Mouse (Mus musculus) cerebellum, adult 11-12 months (tissue): Measurements from ENCODE around the gene Zfp872.
"Not testable (repeated sequence)": the region's sequence is repeated elsewhere in the genome, so short reads cannot be mapped to it uniquely, and the experiment has no call there.

Experiments
- DNase-seq: peaks from one replicate; pipeline ENCODE4 v3.0.0; 2022

Gene Zfp872

DNA sequence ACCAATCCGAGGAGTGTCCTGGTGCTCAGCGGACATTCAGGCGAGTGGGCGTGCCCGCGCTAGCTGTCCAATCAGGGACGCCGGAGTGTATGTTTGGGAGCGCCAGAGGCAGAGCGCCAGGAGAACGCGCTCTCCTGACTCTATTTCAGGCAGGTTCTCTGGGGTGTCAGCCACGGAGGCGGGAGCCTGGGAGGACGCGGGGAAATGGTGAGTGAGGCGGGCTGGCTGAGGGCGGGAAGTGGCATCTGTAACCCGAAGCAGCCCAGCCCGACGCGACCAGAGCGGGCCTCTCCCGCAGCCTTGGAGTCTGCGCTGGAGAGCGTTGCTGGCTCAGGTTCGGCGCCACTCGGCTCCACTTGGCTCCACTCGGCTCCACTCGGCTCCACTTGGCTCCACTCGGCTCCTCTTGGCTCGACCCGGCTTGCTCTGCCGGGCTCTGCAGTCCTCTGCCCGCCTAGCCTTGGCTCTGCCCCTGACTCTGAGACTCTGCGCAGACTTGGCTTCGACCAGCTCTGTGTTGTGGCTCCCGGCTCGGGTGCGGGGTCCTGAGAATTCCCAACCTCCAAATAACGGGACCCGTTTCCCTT lies at the start of gene Zfp872:
Gene Zfp872 (plus strand): TSS at position 66 of the 587 bp plus-strand sequence.
- peak; percentile 83 for DNase-seq

DNA sequence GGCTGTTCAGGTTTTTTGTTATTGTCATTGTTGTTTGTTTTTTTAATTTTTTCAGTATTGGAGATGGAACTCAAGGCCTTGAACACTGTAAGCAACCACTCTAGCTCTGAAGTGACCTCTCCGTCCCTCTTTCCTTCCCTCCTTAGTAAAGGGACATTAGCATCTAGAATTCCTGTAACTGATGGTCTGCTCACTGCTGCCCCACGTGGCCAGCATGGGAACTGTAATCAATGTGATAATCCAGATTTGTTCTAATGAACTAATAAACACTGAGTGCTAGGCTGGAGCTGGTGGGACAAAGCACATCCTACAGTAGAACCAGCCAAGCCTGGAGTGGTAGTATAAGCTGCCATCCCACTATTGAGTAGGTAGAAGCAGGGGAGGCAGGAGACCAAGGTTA lies 49.4 kb upstream of the Zfp872 start:
- DNase-seq: no peak

DNA sequence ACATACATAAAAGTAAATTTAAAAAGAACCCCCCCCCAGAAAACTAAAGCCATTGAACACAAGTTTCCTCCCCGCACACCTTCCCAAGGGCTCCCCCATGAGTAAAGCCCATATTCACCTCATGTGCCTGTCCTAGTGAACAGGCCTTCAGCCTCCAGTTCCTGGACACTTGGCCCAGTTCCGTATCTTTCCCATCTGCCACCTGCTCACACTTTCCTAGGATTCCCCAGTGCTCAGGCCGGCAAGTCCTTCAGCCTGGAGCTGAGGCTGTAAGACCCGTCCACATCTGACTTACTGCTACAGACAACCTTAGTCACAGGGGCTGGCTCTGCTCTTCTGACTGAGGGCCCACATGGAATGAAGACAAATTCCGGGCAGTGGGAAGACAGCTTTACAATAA lies 48.1 kb upstream of the Zfp872 start:
- peak; percentile 75 for DNase-seq

DNA sequence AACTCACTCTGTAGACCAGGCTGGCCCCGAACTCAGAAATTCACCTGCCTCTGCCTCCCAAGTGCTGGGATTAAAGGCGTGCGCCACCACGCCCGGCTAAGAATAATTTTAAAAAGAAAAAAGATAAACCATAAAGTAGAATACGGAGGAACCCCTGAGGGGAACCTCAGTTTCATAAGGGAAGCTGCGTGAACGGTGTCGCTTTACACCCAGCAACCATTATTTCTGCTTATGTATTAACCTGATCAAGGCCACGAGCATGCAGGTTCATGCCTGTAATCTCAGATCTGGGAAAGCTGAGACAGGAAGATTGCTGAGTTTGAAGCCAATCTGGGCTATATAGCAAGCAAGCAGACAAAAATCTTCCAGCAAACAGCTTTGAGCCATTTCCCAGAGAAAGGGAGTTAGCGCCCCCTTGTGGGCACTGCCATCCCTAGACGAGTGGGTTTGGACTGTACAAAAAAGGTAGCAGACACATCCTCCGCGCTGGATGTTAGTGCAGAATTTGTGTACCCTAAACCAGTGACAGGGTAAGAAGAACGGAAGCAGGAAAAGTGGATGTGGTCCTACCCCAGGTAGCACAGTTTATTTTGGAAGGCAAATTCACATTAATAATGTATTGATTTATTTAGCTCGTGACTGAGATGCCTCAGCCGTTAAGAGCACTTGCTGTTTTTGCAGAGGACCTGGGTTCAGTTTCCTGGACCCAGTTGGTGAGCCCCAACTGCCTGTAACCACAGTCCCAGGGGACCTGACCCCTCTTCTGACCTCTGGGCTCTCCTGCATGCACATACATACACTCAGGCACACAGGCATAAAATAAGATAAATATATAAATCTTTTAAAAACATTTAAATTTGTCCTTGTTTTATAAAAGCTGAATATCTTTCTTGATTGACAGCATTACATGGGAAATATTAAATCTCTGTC lies 44.5 kb upstream of the Zfp872 start:
- peak; percentile 78 for DNase-seq

DNA sequence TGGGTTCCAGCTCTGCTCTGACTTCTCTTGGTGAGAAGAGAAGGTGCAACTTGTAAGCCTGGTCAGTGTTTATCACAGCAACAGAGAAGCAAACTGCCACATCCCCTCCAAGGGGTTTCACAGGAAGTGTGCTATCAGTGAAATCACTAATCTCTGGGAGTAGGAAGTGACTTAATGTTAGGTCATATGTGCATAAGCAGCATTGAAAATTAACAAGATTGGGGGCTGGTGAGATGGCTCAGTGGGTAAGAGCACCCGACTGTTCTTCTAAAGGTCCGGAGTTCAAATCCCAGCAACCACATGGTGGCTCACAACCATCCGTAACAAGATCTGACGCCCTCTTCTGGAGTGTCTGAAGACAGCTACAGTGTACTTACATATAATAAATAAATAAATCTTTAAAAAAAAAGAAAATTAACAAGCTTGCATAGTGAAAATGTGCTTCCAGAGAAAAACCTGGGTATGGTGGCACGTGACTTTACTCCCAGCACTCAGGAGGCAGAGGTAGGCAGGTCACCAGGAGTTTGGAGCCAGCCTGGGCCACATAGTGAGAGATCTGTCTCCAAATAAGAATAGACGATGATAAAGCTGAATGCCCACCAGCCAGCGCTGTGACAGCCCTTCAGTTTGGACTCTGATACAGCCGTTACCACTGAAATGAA lies 43.5 kb upstream of the Zfp872 start:
- DNase-seq: no peak

DNA sequence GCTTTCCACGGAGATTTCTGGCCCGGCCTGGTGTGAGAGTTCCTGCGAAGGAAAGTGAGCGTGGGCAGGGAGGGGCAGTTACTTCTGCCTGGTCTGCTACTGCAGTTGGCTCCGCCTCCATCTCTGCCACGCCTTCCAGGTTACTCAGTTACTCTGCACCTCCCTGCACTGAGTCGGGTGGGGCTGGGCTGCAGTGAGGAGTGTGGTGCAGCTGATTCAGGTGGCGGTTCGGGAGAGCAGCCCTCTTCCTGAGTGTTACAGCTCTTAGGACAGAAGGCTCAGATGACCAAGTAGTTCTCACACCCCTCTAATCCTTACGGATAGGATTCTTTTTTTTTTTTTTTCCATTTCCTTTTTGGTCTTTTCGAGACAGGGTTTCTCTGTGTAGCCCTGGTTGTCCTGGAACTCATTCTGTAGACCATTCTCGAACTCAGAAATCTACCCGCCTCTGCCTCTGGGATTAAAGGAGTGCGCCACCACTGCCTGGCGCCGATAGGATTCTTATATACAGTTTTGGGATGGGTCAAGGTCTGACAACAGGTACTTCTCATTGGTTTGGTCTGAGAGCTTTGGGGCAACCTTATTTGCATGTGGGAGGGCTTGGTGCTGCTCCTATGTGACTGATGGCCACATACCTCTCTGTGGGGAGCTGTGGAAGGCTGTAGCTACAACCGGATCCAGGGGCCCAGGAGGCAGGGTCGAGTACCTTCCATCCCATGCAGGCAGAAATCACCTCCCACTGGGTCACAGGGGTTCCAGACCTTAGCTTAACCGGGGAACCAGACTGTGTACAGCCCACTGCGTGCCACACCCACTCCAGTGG lies 38.3 kb upstream of the Zfp872 start:
- no peak for DNase-seq

DNA sequence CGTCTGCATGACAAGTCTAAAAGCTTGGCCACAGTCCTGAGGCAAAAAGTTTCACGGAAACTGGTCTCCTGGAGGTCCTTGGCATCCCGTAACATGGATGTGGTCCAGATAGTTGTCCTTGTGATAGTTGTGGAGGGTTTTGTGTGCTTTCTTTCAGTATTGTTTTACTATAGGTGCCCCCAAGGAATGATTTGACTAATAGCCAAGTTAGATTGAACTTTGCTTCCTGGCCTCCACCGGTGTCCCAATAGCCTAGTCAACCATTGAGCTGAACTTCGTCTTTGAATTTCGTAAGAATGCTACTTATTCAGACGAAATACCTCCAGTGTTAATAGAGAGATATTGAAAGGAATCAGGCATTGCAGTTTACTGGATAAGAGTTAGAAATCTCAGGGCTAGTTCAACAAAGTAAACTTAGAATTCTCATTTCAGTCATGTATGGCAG lies 37.6 kb upstream of the Zfp872 start:
- DNase-seq: not testable (repeated sequence)

DNA sequence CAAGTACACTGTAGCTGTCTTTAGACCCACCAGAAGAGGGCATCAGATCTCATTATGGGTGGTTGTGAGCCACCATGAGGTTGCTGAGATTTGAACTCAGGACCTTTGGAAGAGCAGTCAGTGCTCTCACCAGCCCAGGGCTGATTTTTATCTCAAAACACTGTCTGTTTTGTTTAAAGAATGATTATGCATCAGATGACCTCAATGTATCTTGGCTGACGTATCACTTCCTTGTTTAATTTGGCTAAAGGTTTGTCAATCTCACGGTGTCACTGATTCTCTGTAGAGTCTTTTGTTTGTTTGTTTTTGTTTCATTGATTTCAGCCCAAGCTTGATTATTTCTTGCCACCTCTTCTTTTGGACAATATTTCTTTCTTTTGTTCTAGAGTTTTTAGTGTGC lies 36.9 kb upstream of the Zfp872 start:
- DNase-seq: no peak

DNA sequence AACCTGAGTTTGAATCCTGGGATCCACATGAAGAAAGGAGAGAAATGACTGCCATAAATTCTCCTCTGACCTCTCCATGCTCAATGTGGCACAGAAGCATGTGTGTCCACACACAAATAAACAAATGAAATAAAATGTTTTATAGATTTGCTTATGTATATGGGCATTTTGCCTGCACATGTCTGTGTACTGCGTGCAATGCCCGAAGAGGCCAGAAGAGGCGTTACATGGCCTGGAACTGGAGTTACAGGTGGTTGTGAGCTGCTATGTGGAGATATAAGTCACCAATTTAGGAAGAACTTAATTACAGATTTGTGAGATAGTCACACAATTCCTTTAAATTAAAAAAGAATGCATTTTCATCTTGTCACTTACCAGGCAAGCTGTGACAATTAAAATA lies 34.1 kb upstream of the Zfp872 start:
- no peak for DNase-seq

DNA sequence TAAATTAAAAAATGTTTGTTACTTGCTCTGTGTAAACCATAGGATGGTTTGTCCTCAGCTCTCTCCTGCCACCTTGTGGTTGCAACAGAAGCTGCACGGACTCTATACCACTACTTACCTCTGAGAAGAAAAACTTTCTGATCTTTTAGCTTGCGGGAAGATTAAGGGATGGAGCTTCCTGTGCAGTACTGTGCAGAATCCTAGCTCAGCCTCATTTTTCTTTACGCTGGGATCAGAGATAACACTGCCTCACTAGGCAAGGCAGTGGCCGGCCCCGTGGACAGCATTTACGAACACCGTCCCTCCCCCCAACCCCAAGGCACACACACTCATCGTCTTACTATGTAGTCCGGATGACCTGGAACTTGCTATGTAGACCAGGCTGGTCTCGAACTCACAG lies 32.3 kb upstream of the Zfp872 start:
- peak; percentile 57 for DNase-seq

DNA sequence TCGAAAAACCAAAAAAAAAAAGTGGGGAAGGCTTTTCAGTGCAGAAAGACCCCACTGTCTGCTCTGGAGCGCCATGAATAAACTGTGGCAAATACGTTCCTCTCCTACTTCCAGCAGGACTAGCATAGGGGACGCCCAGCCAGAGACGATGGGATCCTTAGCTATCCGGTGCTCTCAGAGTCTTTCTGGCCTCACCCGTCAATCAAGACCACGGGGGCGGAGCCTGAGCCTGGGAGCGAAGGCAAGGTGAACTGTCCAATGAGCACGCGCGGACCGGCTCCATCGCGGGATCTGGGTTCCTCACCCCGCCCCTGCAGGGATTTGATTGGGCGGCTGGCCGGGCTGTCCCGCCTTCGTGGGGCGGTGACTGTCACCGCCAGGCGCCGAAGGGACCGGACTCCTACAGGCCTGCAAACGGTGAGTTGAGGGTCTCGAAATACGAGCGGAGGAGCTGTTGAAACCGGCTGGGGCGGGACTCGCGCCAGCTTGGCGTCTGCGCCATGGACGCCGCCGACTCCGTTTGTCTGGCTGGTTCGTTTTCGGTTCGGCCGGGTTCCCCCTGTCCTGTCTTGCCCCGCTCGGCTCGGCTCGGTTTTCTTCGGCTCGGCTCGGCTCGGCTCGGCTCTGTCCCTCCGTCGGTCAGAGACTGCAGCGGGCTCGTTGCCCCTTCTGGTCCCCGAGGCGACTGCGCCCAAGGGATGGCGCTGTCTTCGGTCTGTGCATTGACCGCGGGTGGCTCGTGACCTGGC lies 31.2 kb upstream of the Zfp872 start, which contains the start of gene Pigyl:
Gene Pigyl (plus strand): TSS at position 350 of the 749 bp plus-strand sequence.
- DNase-seq: peak; percentile 98

DNA sequence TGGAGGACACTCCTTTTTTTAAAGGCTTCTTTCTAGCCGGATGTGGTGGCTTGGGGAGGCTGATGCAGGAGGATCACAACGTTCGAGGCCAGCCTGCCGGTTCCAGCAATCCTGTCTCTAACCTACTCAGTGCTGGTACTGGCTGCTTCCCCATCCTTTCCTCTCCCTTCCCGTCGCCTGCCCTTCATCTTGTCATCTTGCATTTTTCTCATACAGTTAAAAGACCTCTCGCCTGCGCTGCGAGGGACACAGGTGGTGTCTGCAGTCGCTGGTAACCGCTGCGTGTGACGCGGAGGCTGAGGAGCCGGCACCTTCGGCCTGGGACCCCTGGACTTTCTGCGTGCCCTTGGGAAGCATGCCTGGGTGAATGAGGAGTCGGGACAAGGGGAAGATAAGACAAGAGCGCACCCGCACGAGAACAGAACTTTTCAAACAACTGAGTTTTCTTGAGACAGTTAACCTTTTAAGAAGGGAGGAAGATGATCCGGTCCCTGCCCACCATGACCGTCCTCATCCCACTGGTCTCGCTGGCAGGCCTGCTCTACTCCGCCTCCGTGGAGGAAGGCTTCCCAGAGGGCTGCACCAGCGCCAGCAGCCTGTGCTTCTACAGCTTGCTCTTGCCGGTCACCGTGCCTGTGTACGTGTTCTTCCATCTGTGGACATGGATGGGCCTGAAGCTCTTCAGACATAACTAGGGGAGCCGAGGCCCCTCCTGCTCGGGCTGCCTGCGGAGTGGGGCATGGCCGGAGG lies 30.2 kb upstream of the Zfp872 start:
- DNase-seq: peak; percentile 58

DNA sequence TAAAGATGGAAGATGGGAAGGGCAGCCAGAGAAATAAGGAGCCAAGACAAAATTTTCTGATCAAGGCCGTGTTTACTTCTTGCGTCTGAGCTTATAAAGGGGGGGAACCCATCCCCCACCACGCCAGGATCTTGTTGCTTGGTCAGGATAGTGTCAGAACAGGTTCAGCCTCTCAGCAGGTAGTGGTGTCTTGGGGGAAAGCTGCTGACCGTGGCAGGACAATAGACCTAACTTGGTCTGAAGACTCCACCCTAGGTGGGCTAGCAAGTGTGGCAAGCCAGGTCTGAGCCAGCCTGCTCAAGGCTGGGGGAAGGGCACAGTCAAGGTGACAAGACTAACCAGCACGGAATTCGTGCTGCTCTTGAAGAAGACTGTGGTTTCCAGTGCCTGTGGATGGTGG lies 26.6 kb upstream of the Zfp872 start:
- DNase-seq: no peak

DNA sequence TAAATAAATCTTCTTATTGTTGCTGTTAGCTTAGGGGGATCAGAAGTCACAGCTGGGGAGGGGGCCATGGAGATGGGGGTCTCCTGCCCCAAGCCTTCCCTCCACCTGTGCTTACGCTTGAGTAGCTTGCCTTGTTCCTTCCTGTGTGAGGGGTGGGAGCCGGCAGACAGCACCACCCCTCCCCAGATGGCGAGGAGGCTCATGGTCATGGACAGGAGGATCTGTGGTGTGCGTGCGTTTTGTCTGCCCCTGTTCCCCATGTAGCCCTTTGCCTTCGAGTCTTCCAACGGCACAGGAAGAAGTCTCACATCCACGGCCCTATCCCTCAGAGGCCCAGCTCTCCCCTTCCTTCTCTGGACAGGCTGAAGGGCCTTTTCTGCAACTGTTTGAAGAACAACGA lies 25.6 kb upstream of the Zfp872 start:
- DNase-seq: no peak

DNA sequence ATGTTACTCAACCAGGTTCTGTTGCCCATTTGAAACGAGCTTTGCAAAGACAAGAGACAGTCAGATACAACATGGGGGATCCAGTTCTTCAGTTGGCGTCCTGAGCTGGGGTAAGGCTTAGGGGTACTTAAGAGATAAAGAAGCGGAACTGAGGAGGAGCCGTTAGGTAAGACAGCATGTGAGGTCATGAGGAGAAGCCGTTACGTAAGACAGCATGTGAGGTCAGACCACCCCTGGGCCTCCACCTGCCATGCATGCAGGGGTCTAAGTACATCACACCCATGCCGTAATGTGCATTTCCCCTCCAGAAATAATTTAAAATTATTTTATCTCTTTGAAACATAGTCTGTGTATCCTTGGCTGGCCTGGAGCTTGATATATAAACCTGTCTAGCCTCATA lies 25.0 kb upstream of the Zfp872 start:
- no peak for DNase-seq

DNA sequence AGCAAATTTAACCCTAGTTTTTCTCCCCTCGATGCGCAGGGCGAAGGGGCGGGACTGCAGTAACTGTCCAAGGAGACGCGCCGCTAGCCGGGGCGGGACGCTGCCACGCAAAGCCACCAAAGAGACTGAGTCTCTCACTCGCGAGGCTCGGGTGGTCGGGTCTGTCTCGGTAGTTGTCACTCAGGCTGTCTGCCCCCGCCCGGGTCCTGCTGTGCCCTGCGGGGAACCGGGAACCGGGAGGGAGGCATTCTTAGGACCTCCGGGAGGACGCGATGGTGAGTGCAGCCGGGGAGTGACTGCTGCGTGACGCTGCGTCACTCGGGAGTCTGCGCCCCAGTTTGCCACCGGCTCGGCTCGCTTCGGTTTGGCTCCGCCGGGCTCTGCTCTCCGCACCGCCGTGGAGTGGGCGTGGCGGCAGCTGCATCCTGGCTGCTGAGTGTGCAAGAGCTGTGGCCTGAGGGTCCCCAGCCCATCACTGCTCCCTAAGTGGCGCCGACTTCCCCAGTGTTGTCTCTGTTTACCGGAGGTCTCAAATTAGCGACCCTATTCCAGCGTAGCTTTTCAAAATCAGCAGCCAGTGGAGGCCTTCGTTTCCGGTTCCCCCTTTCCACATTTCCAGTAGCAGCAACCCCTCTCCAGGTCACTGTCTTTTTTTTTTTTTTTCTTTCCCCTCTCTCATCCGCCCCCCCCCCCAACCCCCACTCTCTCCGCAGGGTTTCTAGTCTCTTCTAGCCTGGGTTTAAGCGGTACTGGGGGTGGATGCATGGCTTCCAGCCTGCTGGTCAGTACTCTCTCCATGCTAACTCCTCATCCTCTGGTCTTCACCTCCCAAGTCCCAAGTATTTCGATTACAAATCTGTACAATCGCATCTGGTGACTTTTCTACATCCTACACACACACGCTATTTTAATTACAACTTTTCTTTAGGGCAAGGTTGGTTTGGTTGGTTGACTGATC lies 22.9 kb upstream of the Zfp872 start:
- peak; percentile 61 for DNase-seq

DNA sequence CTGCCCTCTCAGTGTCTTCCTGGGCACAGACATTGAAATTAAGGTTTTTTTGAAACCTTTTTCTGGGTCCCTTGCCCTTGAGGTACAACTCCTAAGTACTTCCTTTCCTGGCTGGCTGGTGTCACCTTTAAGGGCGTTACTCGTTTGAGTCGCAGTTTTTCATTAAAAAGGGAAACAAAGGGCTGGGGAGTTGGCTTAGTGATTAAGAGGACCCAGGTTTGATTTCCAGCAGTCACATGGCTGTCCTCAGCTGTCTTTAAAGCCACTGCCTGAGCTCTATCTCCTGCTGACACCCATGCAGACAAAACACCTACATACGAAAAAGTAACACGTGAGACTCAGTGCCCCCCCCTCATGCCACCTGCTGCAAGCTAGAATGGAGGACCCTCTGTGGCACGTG lies 21.9 kb upstream of the Zfp872 start:
- DNase-seq: no peak

DNA sequence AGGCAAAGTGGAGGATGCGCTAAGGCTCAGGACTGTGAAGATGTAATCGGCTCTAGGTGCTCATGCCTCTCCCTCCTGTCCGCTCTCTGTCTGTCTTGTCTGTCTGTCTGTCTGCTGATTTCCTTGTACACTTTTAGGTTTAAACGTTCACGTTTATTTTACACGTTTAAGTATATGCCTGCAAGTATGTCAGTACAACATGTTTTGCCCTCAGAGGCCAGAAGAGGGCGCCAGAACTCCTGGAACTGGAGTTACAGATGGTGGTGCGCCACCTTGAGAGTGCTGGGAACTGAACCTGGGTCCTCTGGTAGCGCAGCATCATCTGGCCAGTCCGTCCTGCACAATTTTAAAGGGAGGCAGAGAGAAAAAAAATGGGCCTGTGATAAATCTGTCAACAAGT lies 21.2 kb upstream of the Zfp872 start:
- DNase-seq: no peak

DNA sequence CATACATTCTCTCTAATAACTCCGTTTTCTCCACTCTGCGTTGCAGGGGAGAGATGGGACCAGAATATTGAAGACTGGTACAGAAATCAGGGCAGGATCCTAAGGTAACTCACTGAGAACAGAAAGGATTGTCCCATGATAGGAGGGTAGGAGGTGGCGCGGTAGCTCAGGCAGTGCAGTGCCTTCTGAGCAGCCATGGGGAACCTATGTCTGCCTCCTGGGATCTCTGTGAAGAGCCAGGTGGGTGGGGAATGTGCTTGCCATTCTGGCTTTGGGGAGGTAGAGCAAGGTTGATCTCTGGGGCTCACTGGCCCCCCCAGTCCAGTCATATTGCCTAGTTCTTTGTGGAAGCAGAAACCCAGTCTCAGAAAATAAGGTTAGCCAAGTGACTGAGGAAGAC lies 20.1 kb upstream of the Zfp872 start:
- DNase-seq: no peak

DNA sequence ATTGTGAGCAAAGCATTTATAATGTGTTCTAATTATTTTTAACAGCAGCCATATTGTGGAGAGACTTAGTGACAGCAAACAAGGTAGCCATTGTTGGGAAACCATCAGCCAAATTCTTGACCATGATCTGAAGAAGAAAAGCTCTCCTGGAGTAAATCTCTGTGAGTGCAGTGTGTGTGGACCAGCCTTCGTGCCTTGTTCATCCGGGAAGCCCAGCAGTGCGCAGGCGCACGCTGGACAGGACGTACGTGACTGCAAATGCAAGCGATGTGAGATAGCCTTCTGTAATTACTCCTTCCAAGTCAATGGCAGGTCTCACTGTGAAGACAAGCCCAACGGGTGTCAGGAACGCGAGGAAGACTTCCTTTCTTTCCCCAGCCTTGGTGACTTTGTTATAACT lies 18.6 kb upstream of the Zfp872 start:
- DNase-seq: no peak
